Mouse (Mus musculus) embryonic stem cell, embryonic (primary cell): ENCODE data around the gene Gdf10.

Experiments
- CTCF ChIA-PET, 4 experiments: fragments of 300-600 bp in 2 of 4; fragments of 350-600 bp in 2 of 4; sonication (Branson Sonifier 250); formaldehyde crosslinking; loops; one replicate each; lab custom pipeline; 2022; ENCODE audit warnings: inconsistent platforms in 2 of 4; lab: Charles Lee
- POLR2A ChIA-PET, 4 experiments: fragments of 300-600 bp in 2 of 4; fragments of 350-600 bp in 2 of 4; sonication (Branson Sonifier 250); formaldehyde crosslinking; loops; one replicate each; lab custom pipeline; 2022; ENCODE audit warnings: antibody characterized with exemption in 4 of 4, inconsistent platforms in 1 of 4; lab: Charles Lee

The Gdf10 gene

GRCm38 (mm10) chr14:33978604-33979059 lies 55.2 kb downstream of the Gdf10 start, which contains the start of gene Zfp488:
TSS of gene Zfp488 (minus strand) at chr14:33978764.
- ChIA-PET POLR2A (interaction anchor here in 1 of 4 experiments (0.5 kb wide), 1 partner anchor 19 kb away, joined by 3 read pairs; no protein-coding TSS in a partner anchor), CTCF (interaction anchor here in 3 of 4 experiments (0.6 to 1.2 kb wide), 5 partner anchors 17 to 131 kb away, joined by 3 to 4 read pairs (median 4); no protein-coding TSS in a partner anchor)
